Mouse (Mus musculus) bone marrow macrophage, adult 2 months (primary cell): ENCODE results near the gene Cdadc1.

ENCODE experiments used
- CTCF ChIP-seq: IDR thresholded peaks from 2 replicates; pipeline ENCODE4 v1.5.1; 2012; ENCODE audit warnings: low read depth, mild to moderate bottlenecking, low read length, moderate library complexity
- POLR2A ChIP-seq: IDR thresholded peaks from 2 replicates; pipeline ENCODE4 v1.6.1; 2012; ENCODE audit warnings: mild to moderate bottlenecking, low read depth, low read length, borderline replicate concordance

GRCm38 (mm10) chr14:59554025-59554424 lies 43.7 kb downstream of the Cdadc1 start:
- no peak for TF ChIP-seq CTCF
- TF ChIP-seq POLR2A = no peak
